Mouse (Mus musculus) E14TG2a.4 (cell line): ENCODE data around the gene Tmcc1.

Experiments used
- CTCF ChIP-seq: conservative IDR thresholded peaks from 2 replicates; pipeline ENCODE4 v1.5.1; 2014; ENCODE audit warnings: low read length
- NANOG ChIP-seq: IDR thresholded peaks from 2 replicates; pipeline ENCODE4 v1.6.1; 2014; ENCODE audit warnings: borderline replicate concordance, low read length, mixed read lengths
- POU5F1 ChIP-seq: IDR thresholded peaks from 2 replicates; pipeline ENCODE4 v1.6.1; 2014; ENCODE audit warnings: low read length, borderline replicate concordance

- TF ChIP-seq CTCF (no peak), NANOG (no peak), POU5F1 (no peak)
These were observed 177.4 kb downstream of the Tmcc1 start for GRCm38 (mm10) chr6:116015902-116016301.
